Mouse (Mus musculus): ENCODE measurements around the gene Acsl5. TPM values are rescaled to one million over a fixed set of nuclear protein-coding genes. Genes with fewer than 3 reads are reported as not detected.

Acsl5 gene
- total RNA-seq, 2 experiments from 2014 or later = 32.2 to 34.9 TPM

DNA sequence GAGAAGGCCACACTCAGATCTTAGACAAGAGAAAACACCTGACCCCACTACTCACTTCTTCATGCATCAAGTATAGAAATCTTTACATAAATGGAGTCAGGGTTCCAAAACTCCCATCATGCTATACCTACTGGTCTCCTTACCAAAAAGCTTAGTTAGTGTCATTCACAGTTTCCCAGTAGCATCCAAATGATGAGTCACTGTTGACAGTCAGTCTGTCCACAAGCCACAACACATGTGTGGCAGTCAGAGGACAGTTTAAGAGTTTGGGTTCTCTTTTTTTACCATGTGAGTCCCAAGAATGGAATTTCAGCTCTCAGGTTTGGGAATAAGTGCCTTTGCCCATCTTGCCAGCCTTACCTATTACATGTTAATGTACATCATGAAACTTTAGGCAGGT is 37.2 kb downstream of the Acsl5 start:
- no peak for DNase-seq

- no peak for DNase-seq
Observed at GRCm38 (mm10) chr19:55290621-55291270, 39.0 kb downstream of the Acsl5 start.

- DNase-seq = no peak
Observed at GRCm38 (mm10) chr19:55292210-55292850, 40.6 kb downstream of the Acsl5 start.

- DNase-seq = no peak
Observed at GRCm38 (mm10) chr19:55293175-55293574, 41.4 kb downstream of the Acsl5 start.

GRCm38 (mm10) chr19:55295075-55295474 is 43.3 kb downstream of the Acsl5 start:
- no peak for DNase-seq

DNA sequence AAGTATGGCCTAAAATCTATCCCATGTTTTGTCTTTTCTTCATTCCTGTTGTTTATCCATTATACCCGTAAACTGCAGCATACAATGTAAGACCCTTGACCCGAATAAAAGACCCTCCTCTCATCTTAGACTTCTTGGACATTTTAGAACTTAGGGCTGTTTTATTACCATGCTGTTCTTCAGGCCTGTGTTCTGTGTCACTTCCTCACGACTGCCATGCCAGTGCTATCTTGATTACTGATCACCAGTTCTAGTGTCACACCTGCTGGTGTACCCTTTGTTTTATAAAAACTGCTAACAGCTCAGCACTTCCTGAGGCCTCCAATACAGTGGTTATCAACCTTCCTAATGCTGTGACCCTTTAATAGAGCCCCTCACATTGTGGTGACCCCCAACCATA is 43.8 kb downstream of the Acsl5 start:
- DNase-seq = no peak

DNA sequence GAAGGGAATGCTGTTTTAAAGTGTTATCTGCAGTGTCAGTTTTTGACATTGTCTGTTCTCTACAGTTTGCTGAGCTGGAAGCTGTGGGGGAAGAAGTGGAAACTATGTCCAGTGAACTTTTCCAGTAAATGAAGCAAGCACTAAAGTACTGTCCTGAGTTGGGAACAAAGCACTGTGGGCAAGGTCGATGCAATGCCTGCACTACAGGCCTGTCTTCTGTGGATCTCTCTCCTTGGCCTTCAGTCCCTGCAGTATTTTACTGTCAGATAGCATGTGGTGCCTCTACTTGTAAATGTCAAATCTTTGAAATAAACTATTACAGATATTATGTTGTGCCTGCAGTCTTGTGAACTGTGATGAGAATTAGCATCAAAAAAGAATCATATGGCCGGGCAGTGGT is 44.6 kb downstream of the Acsl5 start:
- no peak for DNase-seq

DNA sequence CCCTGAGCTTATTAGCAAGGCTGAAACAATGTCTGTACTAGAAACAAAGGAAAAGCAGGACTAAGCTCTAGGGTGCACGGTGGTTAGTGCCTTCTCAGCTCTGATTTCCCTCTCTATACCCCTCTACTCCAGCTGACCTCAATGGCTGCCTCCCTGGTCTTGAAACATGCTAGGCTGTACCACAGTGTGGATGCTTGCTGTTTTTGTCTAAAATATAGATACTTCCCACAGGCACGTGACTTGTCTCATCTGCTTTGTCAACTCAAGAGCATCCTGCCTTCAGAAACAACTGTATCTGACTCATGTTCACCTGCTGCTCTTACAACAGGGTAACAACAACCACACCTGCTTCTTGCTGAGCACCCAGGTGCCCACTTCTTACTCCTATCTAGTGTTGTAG is 45.8 kb downstream of the Acsl5 start:
- no peak for DNase-seq

- DNase-seq = no peak
Observed at GRCm38 (mm10) chr19:55297961-55298360, 46.2 kb downstream of the Acsl5 start.

GRCm38 (mm10) chr19:55299378-55299777 is 47.6 kb downstream of the Acsl5 start:
- no peak for DNase-seq

- DNase-seq = no peak
Observed at GRCm38 (mm10) chr19:55300525-55300924, 48.8 kb downstream of the Acsl5 start.

- DNase-seq = no peak
Observed at GRCm38 (mm10) chr19:55305024-55305423, 53.3 kb downstream of the Acsl5 start.

DNA sequence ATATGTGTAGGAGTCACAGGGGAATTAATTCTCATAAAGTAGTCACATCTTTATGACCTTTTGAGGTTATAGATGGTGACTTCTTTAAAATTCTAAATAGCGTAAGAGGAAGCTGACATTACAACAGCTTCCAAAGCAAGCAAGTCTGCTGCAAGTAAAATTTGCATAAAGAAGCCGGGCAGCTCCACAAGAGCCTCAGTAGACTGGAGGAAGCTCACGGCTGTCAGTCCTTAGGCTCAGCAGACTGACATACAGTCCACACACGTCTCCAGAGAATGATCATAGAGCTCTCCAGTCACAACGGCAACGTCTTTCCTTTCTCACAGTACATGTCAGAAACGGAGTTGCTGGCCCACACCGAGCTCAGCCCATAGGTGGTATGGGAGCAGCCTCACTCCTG is 60.1 kb downstream of the Acsl5 start:
- no peak for DNase-seq

DNA sequence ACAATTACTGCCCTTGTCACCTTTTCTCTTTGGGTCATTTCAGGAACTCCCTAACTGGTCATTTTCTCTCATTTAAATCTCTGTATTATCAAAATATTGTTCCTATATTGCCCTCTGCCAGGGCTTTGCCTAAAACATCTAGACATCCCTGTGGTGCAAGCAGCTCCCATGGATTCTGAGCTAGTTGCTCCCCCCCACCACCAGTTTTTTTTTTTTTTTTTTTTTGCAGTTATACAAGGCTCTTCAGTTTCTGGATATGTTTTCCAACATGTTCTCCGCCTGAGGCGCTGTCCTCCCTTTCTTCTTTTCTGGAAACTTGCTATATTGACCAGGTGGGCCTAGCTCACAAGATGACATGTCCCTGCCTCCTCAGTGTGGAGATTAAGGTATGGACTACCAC is 61.9 kb downstream of the Acsl5 start:
- DNase-seq = no peak

DNA sequence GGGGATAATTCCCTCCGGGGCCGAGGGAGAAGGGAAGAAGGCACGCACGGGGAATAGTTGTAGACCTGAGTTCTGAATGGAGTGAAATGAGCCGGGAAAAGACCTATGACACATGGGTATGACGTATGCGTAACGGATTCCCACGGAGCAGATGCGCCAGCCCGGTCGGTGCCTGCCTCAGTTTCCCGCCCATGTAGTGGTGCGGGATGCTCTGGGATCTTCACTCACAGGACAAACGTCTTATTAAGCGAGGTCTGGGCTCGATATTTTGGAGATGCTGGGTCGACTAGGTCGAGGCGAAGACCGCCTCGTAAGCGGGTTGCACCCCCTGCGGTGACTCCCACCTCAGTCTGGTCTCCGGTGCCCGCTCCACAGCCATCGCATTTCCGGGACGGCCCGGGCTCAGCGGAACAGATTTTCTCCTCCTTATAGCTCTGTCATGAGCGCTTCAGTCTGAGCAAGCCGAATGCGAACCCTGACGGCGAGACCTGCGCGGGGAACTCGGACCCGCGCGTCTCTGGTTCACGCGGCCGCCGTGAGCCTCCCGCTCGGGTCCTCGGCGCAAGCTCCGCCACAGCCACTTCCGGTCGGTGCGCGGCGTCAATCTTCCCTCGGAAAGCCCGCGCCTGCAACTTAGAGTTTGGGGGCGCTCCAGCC is 63.8 kb downstream of the Acsl5 start, which contains the start of gene Zdhhc6:
Gene Zdhhc6, minus strand, starts transcription at position 581 of the 657 bp plus-strand sequence.
- peak; percentile 81 to 84 for DNase-seq

- DNase-seq = peak; percentile 88 to 89
Observed at GRCm38 (mm10) chr19:55316109-55316714, 64.5 kb downstream of the Acsl5 start, which contains the start of gene Vti1a. Gene Vti1a, plus strand, starts transcription at chr19:55316295.

DNA sequence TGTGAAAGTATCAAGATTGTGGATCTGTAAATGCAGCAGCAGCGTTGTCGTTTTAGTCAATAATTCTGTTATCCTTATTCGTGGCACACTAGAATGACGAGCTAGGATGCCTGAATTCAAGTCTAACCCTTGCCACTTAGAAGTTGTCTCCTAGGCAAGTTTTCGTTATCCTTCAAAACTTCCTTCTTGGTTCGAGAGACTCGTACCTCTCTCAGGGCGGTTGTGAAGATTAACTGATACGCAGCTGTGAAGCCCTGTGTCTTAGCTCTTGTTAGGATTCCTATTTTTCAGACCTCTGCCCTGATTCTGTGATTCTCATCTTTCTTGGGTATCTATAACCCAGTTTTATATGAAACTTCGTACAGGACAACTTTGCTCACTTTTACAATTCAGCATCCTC is 65.2 kb downstream of the Acsl5 start:
- no peak for DNase-seq

DNA sequence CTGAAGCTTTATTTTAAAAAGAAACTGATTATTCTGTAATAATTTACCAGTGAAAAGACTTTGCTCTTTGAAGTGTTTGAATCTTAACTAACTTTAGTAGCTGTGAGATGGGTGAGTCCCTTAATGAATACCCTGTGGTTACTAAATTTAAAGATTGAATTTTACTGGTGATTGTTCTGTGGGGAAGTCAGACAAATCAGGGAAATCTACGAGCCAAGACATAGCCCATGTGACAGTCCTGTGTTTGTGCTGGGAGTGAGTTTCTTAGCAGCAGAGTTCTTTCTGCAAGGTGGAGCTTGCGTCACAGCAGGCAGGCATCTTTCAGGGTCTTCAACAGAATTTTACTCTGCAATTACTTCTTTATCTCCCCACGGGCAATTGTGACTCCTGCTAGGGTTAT is 67.3 kb downstream of the Acsl5 start:
- DNase-seq = no peak

DNA sequence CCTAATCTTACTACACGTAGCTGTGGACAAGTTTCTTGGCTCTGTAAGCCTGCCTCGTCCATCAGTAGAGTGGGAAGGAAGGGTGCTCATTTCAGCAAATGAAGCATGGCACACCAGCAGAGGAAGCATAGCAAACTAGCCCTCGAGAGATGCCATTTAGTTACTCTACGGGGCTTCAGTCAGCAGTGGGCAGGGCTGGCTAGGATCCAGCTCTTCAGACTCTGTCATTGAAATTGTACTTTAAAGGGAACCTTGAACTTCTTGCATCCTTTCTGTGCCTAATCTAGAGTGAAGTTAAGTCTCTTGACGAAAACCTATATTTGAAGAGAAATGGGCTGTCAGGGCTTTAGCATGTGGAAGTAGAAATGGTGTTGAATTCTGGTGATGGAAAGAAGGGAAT is 67.8 kb downstream of the Acsl5 start:
- no peak for DNase-seq

- no peak for DNase-seq
Observed at GRCm38 (mm10) chr19:55322604-55323003, 70.9 kb downstream of the Acsl5 start.

GRCm38 (mm10) chr19:55327510-55327909 is 75.8 kb downstream of the Acsl5 start:
- no peak for DNase-seq

GRCm38 (mm10) chr19:55331776-55332175 is 80.0 kb downstream of the Acsl5 start:
- no peak for DNase-seq

DNA sequence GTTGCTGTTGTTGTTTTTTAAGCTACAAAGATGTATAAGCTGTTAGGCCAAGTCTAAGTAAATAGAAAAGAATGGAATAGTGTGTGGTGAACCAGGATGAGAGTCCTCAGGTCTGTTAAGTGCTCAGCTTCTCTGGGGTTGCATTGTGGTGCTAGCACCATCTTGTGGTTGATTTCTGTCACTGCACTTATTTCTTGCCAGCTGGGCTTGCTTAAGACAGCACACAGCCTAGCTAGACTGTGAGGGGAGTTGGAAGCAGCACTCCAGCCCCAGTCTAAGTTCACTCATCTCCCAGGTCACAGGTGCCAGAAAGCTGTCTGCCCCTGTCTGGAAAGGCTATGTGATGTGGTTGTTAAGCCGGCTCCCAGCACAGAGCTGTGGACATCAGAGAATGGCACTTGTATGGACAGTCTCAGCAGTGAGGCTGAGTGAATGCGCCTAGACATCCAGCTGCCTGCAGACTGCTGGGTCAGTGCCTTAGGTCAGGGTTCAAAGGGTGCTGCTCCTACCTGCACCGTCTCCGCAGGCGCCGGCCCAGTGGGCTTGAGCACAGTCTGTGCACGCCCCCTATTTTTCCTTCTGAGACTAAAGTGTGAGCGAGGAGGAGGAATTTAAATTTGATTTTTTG is 81.0 kb downstream of the Acsl5 start:
- DNase-seq = peak; percentile 57 to 60
